Mouse (Mus musculus) MEL (cell line): ENCODE measurements around the gene Eml2. TPM values are rescaled to one million over a fixed set of nuclear protein-coding genes. Genes with fewer than 3 reads are reported as not detected.

Experiments used
- DNase-seq: peaks from one replicate; pipeline ENCODE4 v3.0.0; 2011; ENCODE audit warnings: low read depth, low spot score
- H3K27ac ChIP-seq: 2 replicates; pipeline ENCODE4 v1.5.1; 2012; ENCODE audit warnings: low read depth, mild to moderate bottlenecking, control low read depth, low read length, moderate library complexity; ENCODE audit not compliant: control insufficient read depth
- H3K27me3 ChIP-seq, 2 experiments: fragments of 150-350 bp in 1 of 2; sonication (generic) in 1 of 2; 2 replicates each; pipeline ENCODE4 v1.6.1; 2012; ENCODE audit warnings: low read length in 2 of 2, mild to moderate bottlenecking in 2 of 2, improper control_type of control experiment in 1 of 2, moderate library complexity in 1 of 2; ENCODE audit not compliant: insufficient read depth in 2 of 2, control insufficient read depth in 1 of 2
- H3K36me3 ChIP-seq, 2 experiments: 2 replicates each; pipeline ENCODE4 v1.6.1; 2012 to 2014; ENCODE audit warnings: low read length in 2 of 2, improper control_type of control experiment in 1 of 2, inconsistent platforms in 1 of 2, mild to moderate bottlenecking in 1 of 2; ENCODE audit not compliant: insufficient read depth in 2 of 2, control insufficient read depth in 1 of 2
- H3K4me1 ChIP-seq, 2 experiments: fragments of 150-350 bp in 1 of 2; sonication (generic) in 1 of 2; 2 replicates each; pipeline ENCODE4 v1.6.1; 2012; ENCODE audit warnings: low read length in 2 of 2, improper control_type of control experiment in 1 of 2, mild to moderate bottlenecking in 1 of 2; ENCODE audit not compliant: insufficient read depth in 2 of 2, control insufficient read depth in 1 of 2
- H3K4me3 ChIP-seq, 2 experiments: fragments of 150-350 bp in 1 of 2; sonication (generic) in 1 of 2; 2 replicates each; pipeline ENCODE4 v1.5.1; 2012; ENCODE audit warnings: low read depth in 2 of 2, low read length in 2 of 2, mild to moderate bottlenecking in 2 of 2, moderate library complexity in 2 of 2, control low read depth in 1 of 2, improper control_type of control experiment in 1 of 2; ENCODE audit not compliant: control insufficient read depth in 1 of 2, insufficient read depth in 1 of 2
- H3K79me2 ChIP-seq: 2 replicates; pipeline ENCODE4 v1.6.1; 2012; ENCODE audit warnings: mild to moderate bottlenecking, low read length, moderate library complexity; ENCODE audit not compliant: control insufficient read depth, poor library complexity, insufficient read depth
- H3K9ac ChIP-seq: 2 replicates; pipeline ENCODE4 v1.6.1; 2012; ENCODE audit warnings: low read depth, mild to moderate bottlenecking, control low read depth, low read length, moderate library complexity; ENCODE audit not compliant: control insufficient read depth, poor library complexity, severe bottlenecking
- H3K9me3 ChIP-seq: fragments of 150-350 bp; sonication (generic); replicated peaks from 2 replicates; pipeline ENCODE4 v1.6.1; 2012; ENCODE audit warnings: mild to moderate bottlenecking, low read length, improper control_type of control experiment, moderate library complexity; ENCODE audit not compliant: insufficient read depth
- BHLHE40 ChIP-seq: IDR thresholded peaks from 2 replicates; pipeline ENCODE4 v1.6.1; 2012; ENCODE audit warnings: low read depth, mild to moderate bottlenecking, inconsistent platforms, low read length, improper control_type of control experiment, borderline replicate concordance
- CHD1 ChIP-seq: IDR thresholded peaks from 2 replicates; pipeline ENCODE4 v1.6.1; 2012; ENCODE audit warnings: low read depth, mild to moderate bottlenecking, inconsistent platforms, low read length, improper control_type of control experiment
- CTCF ChIP-seq, 3 experiments: IDR thresholded peaks in 2 of 3; conservative IDR thresholded peaks in 1 of 3; 2 replicates each; pipeline ENCODE4 v1.5.1; 2011 to 2012; ENCODE audit warnings: low read length in 3 of 3, low read depth in 2 of 3, mild to moderate bottlenecking in 2 of 3, improper control_type of control experiment in 1 of 3, inconsistent platforms in 1 of 3, mixed read lengths in 1 of 3, moderate library complexity in 1 of 3; ENCODE audit not compliant: control insufficient read depth in 1 of 3, insufficient read depth in 1 of 3, poor library complexity in 1 of 3, severe bottlenecking in 1 of 3
- E2F4 ChIP-seq: IDR thresholded peaks from 2 replicates; pipeline ENCODE4 v1.6.1; 2011; ENCODE audit warnings: low read depth, low read length, improper control_type of control experiment, borderline replicate concordance
- ELF1 ChIP-seq: IDR thresholded peaks from 2 replicates; pipeline ENCODE4 v1.6.1; 2014; ENCODE audit warnings: low read depth, mild to moderate bottlenecking, inconsistent platforms, low read length, improper control_type of control experiment, moderate library complexity
- EP300 ChIP-seq, 2 experiments: IDR thresholded peaks; 2 replicates each; pipeline ENCODE4 v1.6.1; 2011; ENCODE audit warnings: improper control_type of control experiment in 2 of 2, low read length in 2 of 2, low read depth in 1 of 2, mild to moderate bottlenecking in 1 of 2
- ETS1 ChIP-seq: IDR thresholded peaks from 2 replicates; pipeline ENCODE4 v1.6.1; 2012; ENCODE audit warnings: low read depth, mild to moderate bottlenecking, inconsistent platforms, low read length, improper control_type of control experiment, moderate library complexity
- GABPA ChIP-seq: IDR thresholded peaks from 2 replicates; pipeline ENCODE4 v1.6.1; 2012; ENCODE audit warnings: low read depth, mild to moderate bottlenecking, inconsistent platforms, low read length, improper control_type of control experiment, moderate library complexity
- GATA1 ChIP-seq: IDR thresholded peaks from 2 replicates; pipeline ENCODE4 v1.6.1; 2011; ENCODE audit warnings: low read depth, low read length, improper control_type of control experiment
- JUND ChIP-seq: IDR thresholded peaks from 2 replicates; pipeline ENCODE4 v1.6.1; 2011; ENCODE audit warnings: low read depth, mild to moderate bottlenecking, improper control_type of control experiment, low read length
- KAT2A ChIP-seq: conservative IDR thresholded peaks from 2 replicates; pipeline ENCODE4 v1.6.1; 2012; ENCODE audit warnings: low read depth, low read length, improper control_type of control experiment, inconsistent platforms
- MAFK ChIP-seq: IDR thresholded peaks from 2 replicates; pipeline ENCODE4 v1.6.1; 2011; ENCODE audit warnings: low read depth, mild to moderate bottlenecking, low read length, improper control_type of control experiment, borderline replicate concordance
- MAZ ChIP-seq: IDR thresholded peaks from 2 replicates; pipeline ENCODE4 v1.6.1; 2012; ENCODE audit warnings: low read depth, mild to moderate bottlenecking, inconsistent platforms, low read length, improper control_type of control experiment
- MEF2A ChIP-seq: IDR thresholded peaks from 2 replicates; pipeline ENCODE4 v1.6.1; 2014; ENCODE audit warnings: low read depth, mild to moderate bottlenecking, inconsistent platforms, low read length, improper control_type of control experiment; ENCODE audit not compliant: poor library complexity, insufficient replicate concordance, severe bottlenecking; ENCODE audit errors: extremely low read depth
- MXI1 ChIP-seq: IDR thresholded peaks from 2 replicates; pipeline ENCODE4 v1.6.1; 2011; ENCODE audit warnings: mild to moderate bottlenecking, low read depth, low read length, improper control_type of control experiment
- MYB ChIP-seq: IDR thresholded peaks from 2 replicates; pipeline ENCODE4 v1.6.1; 2011; ENCODE audit warnings: mild to moderate bottlenecking, low read depth, low read length, improper control_type of control experiment
- MYC ChIP-seq: IDR thresholded peaks from 2 replicates; pipeline ENCODE4 v1.6.1; 2011; ENCODE audit warnings: low read depth, mild to moderate bottlenecking, low read length, improper control_type of control experiment, moderate library complexity
- NELFE ChIP-seq: IDR thresholded peaks from 2 replicates; pipeline ENCODE4 v1.6.1; 2011; ENCODE audit warnings: low read depth, low read length, improper control_type of control experiment
- NRF1 ChIP-seq: IDR thresholded peaks from 2 replicates; pipeline ENCODE4 v1.6.1; 2014; ENCODE audit warnings: low read depth, mild to moderate bottlenecking, inconsistent platforms, low read length, improper control_type of control experiment, moderate library complexity; ENCODE audit not compliant: poor library complexity, insufficient read depth, severe bottlenecking
- POLR2A ChIP-seq, 2 experiments: IDR thresholded peaks; 2 replicates each; pipeline ENCODE4 v1.6.1; 2011 to 2012; ENCODE audit warnings: low read length in 2 of 2, mild to moderate bottlenecking in 2 of 2, control low read depth in 1 of 2, improper control_type of control experiment in 1 of 2, low read depth in 1 of 2, moderate library complexity in 1 of 2; ENCODE audit not compliant: control insufficient read depth in 1 of 2, insufficient read depth in 1 of 2, poor library complexity in 1 of 2
- POLR2AphosphoS2 ChIP-seq: IDR thresholded peaks from 2 replicates; pipeline ENCODE4 v1.6.1; 2011; ENCODE audit warnings: low read length, improper control_type of control experiment
- POLR2AphosphoS5 ChIP-seq: IDR thresholded peaks from 2 replicates; pipeline ENCODE4 v1.6.1; 2012; ENCODE audit warnings: low read depth, borderline replicate concordance, mild to moderate bottlenecking, inconsistent platforms, low read length, moderate library complexity, mixed read lengths
- RAD21 ChIP-seq: IDR thresholded peaks from 2 replicates; pipeline ENCODE4 v1.6.1; 2011; ENCODE audit warnings: mild to moderate bottlenecking, low read depth, low read length, improper control_type of control experiment
- RCOR1 ChIP-seq: IDR thresholded peaks from 2 replicates; pipeline ENCODE4 v1.6.1; 2012; ENCODE audit warnings: low read depth, mild to moderate bottlenecking, inconsistent platforms, low read length, improper control_type of control experiment
- SIN3A ChIP-seq: IDR thresholded peaks from 2 replicates; pipeline ENCODE4 v1.6.1; 2012; ENCODE audit warnings: low read length, improper control_type of control experiment, inconsistent platforms
- SMC3 ChIP-seq: IDR thresholded peaks from 2 replicates; pipeline ENCODE4 v1.6.1; 2011; ENCODE audit warnings: low read depth, low read length, improper control_type of control experiment
- TAL1 ChIP-seq: IDR thresholded peaks from 2 replicates; pipeline ENCODE4 v1.6.1; 2012; ENCODE audit warnings: mild to moderate bottlenecking, inconsistent platforms, low read length, moderate library complexity, mixed read lengths
- TBP ChIP-seq: IDR thresholded peaks from 2 replicates; pipeline ENCODE4 v1.8.0; 2011; ENCODE audit warnings: low read depth, low read length, improper control_type of control experiment
- TCF12 ChIP-seq: IDR thresholded peaks from 2 replicates; pipeline ENCODE4 v1.6.1; 2014; ENCODE audit warnings: low read depth, mild to moderate bottlenecking, inconsistent platforms, low read length, improper control_type of control experiment, moderate library complexity
- UBTF ChIP-seq: IDR thresholded peaks from 2 replicates; pipeline ENCODE4 v1.6.1; 2012; ENCODE audit warnings: low read depth, mild to moderate bottlenecking, inconsistent platforms, low read length, improper control_type of control experiment, moderate library complexity, borderline replicate concordance; ENCODE audit not compliant: insufficient read depth
- USF1 ChIP-seq: IDR thresholded peaks from 2 replicates; pipeline ENCODE4 v1.6.1; 2014; ENCODE audit warnings: low read depth, mild to moderate bottlenecking, inconsistent platforms, low read length, improper control_type of control experiment, moderate library complexity
- USF2 ChIP-seq, 2 experiments: IDR thresholded peaks; 2 replicates each; pipeline ENCODE4 v1.6.1; 2011 to 2012; ENCODE audit warnings: improper control_type of control experiment in 2 of 2, low read length in 2 of 2, borderline replicate concordance in 1 of 2, inconsistent platforms in 1 of 2, low read depth in 1 of 2, mild to moderate bottlenecking in 1 of 2; ENCODE audit not compliant: insufficient read depth in 1 of 2
- ZC3H11A ChIP-seq: IDR thresholded peaks from 2 replicates; pipeline ENCODE4 v1.6.1; 2012; ENCODE audit warnings: low read depth, mild to moderate bottlenecking, inconsistent platforms, low read length, improper control_type of control experiment
- ZMIZ1 ChIP-seq: IDR thresholded peaks from 2 replicates; pipeline ENCODE4 v1.6.1; 2012; ENCODE audit warnings: low read depth, mild to moderate bottlenecking, inconsistent platforms, low read length, improper control_type of control experiment, moderate library complexity
- ZNF384 ChIP-seq: IDR thresholded peaks from 2 replicates; pipeline ENCODE4 v1.6.1; 2012; ENCODE audit warnings: low read depth, mild to moderate bottlenecking, inconsistent platforms, low read length, improper control_type of control experiment
- polyA plus RNA-seq, 2 experiments: library from polyadenylated mRNA; stranded (reverse) in 1 of 2; unstranded in 1 of 2; fragments of >175 nt in 1 of 2; fragments of >200 nt in 1 of 2; gene quantifications; 2 replicates each; pipeline versions ENCODE4 v1.2.1 to v1.2.4; 2012; ENCODE audit warnings: low replicate concordance in 2 of 2, low read depth in 1 of 2; ENCODE audit not compliant: insufficient read length in 2 of 2, insufficient read depth in 1 of 2, missing spikeins in 1 of 2
- total RNA-seq: library from RNA; depleted of rRNA; stranded (reverse); fragments of 300-350 nt; gene quantifications from 2 replicates; pipeline ENCODE4 v1.2.3, GENCODE M21; 2012

Eml2 gene
- total and polyA plus RNA-seq, 3 experiments, result 22.0 to 43.6 TPM; not detected in 1

- Histone ChIP-seq H3K9ac (peak overlapping the region; percentile 62), H3K9me3 (no peaks in the 10 kb centered on the region), H3K79me2 (no peaks in the 10 kb centered on the region), H3K27ac (0 out of 2 replicates have a peak overlapping the region, but pooled peaks have one; percentile 13), H3K36me3 (peaks cover 0 to 3% of the 10 kb centered on the region in 2 experiments; a peak in 2 of 4 replicates), H3K4me3 (peak overlapping the region; percentile 5 to 35; a peak in 2 of 4 replicates), H3K4me1 (peaks cover 0 to 6% of the 10 kb centered on the region in 2 experiments; a peak in 1 of 4 replicates), H3K27me3 (no peaks in the 10 kb centered on the region)
- peak; percentile 91 for DNase-seq
- TF ChIP-seq SIN3A (peak; percentile 92), POLR2AphosphoS2 (no peak), USF2 (IDR thresholded peaks at IDR 0.05; ENCODE audit: borderline replicate concordance in 1 of 2, insufficient read depth in 1 of 2, low read depth in 1 of 2, low read length in 2 of 2) (no peak), POLR2A (IDR thresholded peaks at IDR 0.05; ENCODE audit: control insufficient read depth in 1 of 2, insufficient read depth in 1 of 2, low read depth in 1 of 2, low read length in 2 of 2, poor library complexity in 1 of 2) (peak in 1 of 2 experiments; percentile 25; a peak in 1 of 4 replicates), TCF12 (0 out of 2 replicates have a peak, but pooled peaks have one; percentile 43), GATA1 (no peak), USF1 (no peak), GABPA (no peak), TBP (no peak), ZC3H11A (peak; percentile 55), JUND (no peak), MXI1 (peak; percentile 82), EP300 (IDR thresholded peaks at IDR 0.05; ENCODE audit: low read depth in 1 of 2, low read length in 2 of 2) (no peak), RCOR1 (no peak), ELF1 (peak; percentile 44; the same call in 1 of the 2 replicates), BHLHE40 (peak; percentile 25; the same call in 1 of the 2 replicates), ZMIZ1 (no peak), NRF1 (no peak; the same call in 1 of the 2 replicates), MAFK (no peak), UBTF (no peak), E2F4 (no peak), TAL1 (no peak), CHD1 (no peak), ZNF384 (no peak), RAD21 (peak; percentile 72), MEF2A (no peak), NELFE (no peak), MYB (no peak; the same call in 1 of the 2 replicates), POLR2AphosphoS5 (no peak), MAZ (0 out of 2 replicates have a peak, but pooled peaks have one; percentile 15), KAT2A (no peak), SMC3 (peak; percentile 90), ETS1 (no peak), MYC (peak; percentile 47; the same call in 1 of the 2 replicates), CTCF (IDR thresholded peaks at IDR 0.05 in 2 of 3, conservative IDR thresholded peaks at IDR 0.05 in 1 of 3; ENCODE audit: control insufficient read depth in 1 of 3, insufficient read depth in 1 of 3, low read depth in 2 of 3, low read length in 3 of 3, poor library complexity in 1 of 3, severe bottlenecking in 1 of 3) (peak; percentile 93 to 97 (median 93))
Measured at GRCm38 (mm10) chr7:19157160-19157800, 18.9 kb upstream of the Eml2 start.
